Comparison of ENCODE assay signal across 28 mouse cellular contexts in genomic region chr11:107674006-107674405, GRCm38 (mm10). TPM values are rescaled to one million over a fixed set of nuclear protein-coding genes. Genes with fewer than 3 reads are reported as not detected.
DNase-seq lines count a peak whose midpoint lies in the region; ATAC-seq lines count a peak whose summit lies in the region.
"Had no signal": no experiment of that assay in that cellular context is flagged by ENCODE, and none has a peak within 500 bp of the region (broad histone marks: within the 10 kb centered on the region; RNA-seq: fewer than 3 reads in every experiment).

No protein-coding gene starts in this region.

- H3K4me3 ChIP-seq in kidney, embryonic 14.5 days (ENCODE audit: low read length), result no peak overlapping the region
- H3K4me3 ChIP-seq in limb, embryonic 10.5 days, result no peak overlapping the region
- H3K4me3 ChIP-seq: embryonic facial prominence, embryonic 15.5 days; erythroblast, embryonic 14.5 days; forebrain, embryonic 10.5 days; heart, adult 2 months; heart, embryonic 15.5 days; hindbrain, embryonic 10.5 days had no signal

- no peak for ATAC-seq in kidney, embryonic 14.5 days (ENCODE audit: low FRiP score, low TSS enrichment)
- ATAC-seq: CD4-positive, CD25-positive, alpha-beta regulatory T cell, adult 4 months; forebrain, embryonic 16.5 days had no signal

- H3K4me2 ChIP-seq in kidney, embryonic 14.5 days (replicated peaks; ENCODE audit: low read depth, low read length), result no peak overlapping the region
- H3K4me2 ChIP-seq: embryonic facial prominence, embryonic 15.5 days; heart, embryonic 11.5 days; heart, embryonic 15.5 days; hindbrain, embryonic 14.5 days had no signal

- no peaks in the 10 kb centered on the region for H3K9me3 ChIP-seq in kidney, embryonic 14.5 days (ENCODE audit: control insufficient read depth, low read length)
- H3K9me3 ChIP-seq in limb, embryonic 10.5 days (replicated peaks), result no peaks in the 10 kb centered on the region
- H3K9me3 ChIP-seq: embryonic facial prominence, embryonic 15.5 days; forebrain, embryonic 10.5 days; heart, embryonic 15.5 days; hindbrain, embryonic 10.5 days had no signal

- 82% methylated on average over 5 of the region's 5 CpGs for WGBS in kidney, embryonic 14.5 days
- WGBS in limb, embryonic 10.5 days, result 86% methylated on average over 5 of the region's 5 CpGs

- no peak overlapping the region for H3K9ac ChIP-seq in kidney, embryonic 14.5 days (ENCODE audit: low read depth, low read length)
- H3K9ac ChIP-seq: embryonic facial prominence, embryonic 15.5 days; heart, embryonic 15.5 days; hindbrain, embryonic 14.5 days had no signal

- peaks cover 46% of the 10 kb centered on the region for H3K36me3 ChIP-seq in kidney, embryonic 14.5 days (ENCODE audit: control insufficient read depth, insufficient read depth, low read length)
- H3K36me3 ChIP-seq in limb, embryonic 10.5 days, result peaks cover 80% of the 10 kb centered on the region

- no peaks in the 10 kb centered on the region for H3K4me1 ChIP-seq in kidney, embryonic 14.5 days (ENCODE audit: control insufficient read depth, insufficient read depth, low read length)
- H3K4me1 ChIP-seq in limb, embryonic 10.5 days, result no peaks in the 10 kb centered on the region
- H3K4me1 ChIP-seq: embryonic facial prominence, embryonic 15.5 days had no signal

- H3K27ac ChIP-seq in kidney, embryonic 14.5 days (ENCODE audit: low read depth, low read length), result no peak overlapping the region
- H3K27ac ChIP-seq in limb, embryonic 10.5 days, result no peak overlapping the region
- H3K27ac ChIP-seq: embryonic facial prominence, embryonic 15.5 days; forebrain, embryonic 10.5 days; heart, adult 2 months; heart, embryonic 15.5 days; hindbrain, embryonic 10.5 days; hindbrain, embryonic 14.5 days had no signal

- H3K27me3 ChIP-seq in kidney, embryonic 14.5 days (ENCODE audit: control insufficient read depth, insufficient read depth, low read length), result no peaks in the 10 kb centered on the region
- H3K27me3 ChIP-seq in limb, embryonic 10.5 days (ENCODE audit: low read depth, poor library complexity, severe bottlenecking), result no peaks in the 10 kb centered on the region
- H3K27me3 ChIP-seq: embryonic facial prominence, embryonic 15.5 days; heart, embryonic 15.5 days had no signal

- peak; percentile 72 to 75 for DNase-seq in adrenal gland, adult (ENCODE audit: inconsistent age in 2 of 2, low spot score in 1 of 2)
- DNase-seq in adrenal gland, postnatal 25 days, result no peak
- peak; percentile 37 for DNase-seq in kidney, postnatal 10 days
- peak; percentile 24 for DNase-seq in ovary, postnatal 36 days (ENCODE audit: low spot score)
- no peak for DNase-seq in ovary, postnatal 10 days (ENCODE audit: low spot score)
- DNase-seq in adrenal gland, postnatal 36 days, result peak; percentile 36 to 53
- DNase-seq in limb, embryonic 10.5 days (ENCODE audit: low spot score), result no peak
- DNase-seq: B cell, adult 2 months; cerebellum, adult 11 months; cerebellum, adult 8-10 months; cerebellum, postnatal 14 days; embryo, embryonic 11 days; gastrocnemius, postnatal 10 days; heart, adult 2 months; heart, postnatal 14 days had no signal

RNA-seq across cellular contexts. Expression of gene Cacng1, which starts 42.3 kb away (rescaled TPM):
- total RNA-seq in adrenal gland, postnatal 25 days (2021), result not detected in 2 replicates
- polyA plus RNA-seq in kidney, embryonic 14.5 days (2014; fragmentation: Nextera tagmentation; extraction: Ambion mirVana), result 0.36 TPM in 1 of 2 replicates, not detected in the other
- under 1 TPM; 0.23 to 0.50 TPM for total RNA-seq in adrenal gland, postnatal 36 days (2021)
- polyA plus RNA-seq in limb, embryonic 10.5 days (2016; fragmentation: Nextera tagmentation; extraction: Ambion mirVana), result not detected in 2 replicates
- total RNA-seq: common myeloid progenitor, adult 5-6 weeks; G1E; heart, adult 2 months; heart, postnatal 14 days had no signal
- polyA plus RNA-seq: CD4-positive, CD25-positive, alpha-beta regulatory T cell, adult 4 months; embryonic facial prominence, embryonic 11.5 days; erythroblast, embryonic 14.5 days; forebrain, embryonic 10.5 days; heart, embryonic 11.5 days had no signal

Comparison
In these comparisons a context has a peak if more than half of its experiments do, and no peak if none do; other contexts are left out.
1. DNase-seq: peak in adrenal gland, adult (2 of 2), kidney, postnatal 10 days (single experiment), ovary, postnatal 36 days (single experiment) and adrenal gland, postnatal 36 days (2 of 2); none in adrenal gland, postnatal 25 days (single experiment), ovary, postnatal 10 days (single experiment) and limb, embryonic 10.5 days (single experiment).